Mouse (Mus musculus) limb, embryonic 12.5 days (tissue): ENCODE data around the gene Nrg4. TPM values are rescaled to one million over a fixed set of nuclear protein-coding genes. Genes with fewer than 3 reads are reported as not detected.

Experiments used
- ATAC-seq: fragments of 200-750 bp; cut with Nextera tagmentation; 2 replicates; pipeline ENCODE4 v1.8.0; 2017; ENCODE audit warnings: low read depth, moderate TSS enrichment; ENCODE audit not compliant: insufficient number of reproducible peaks, insufficient read depth, low FRiP score, low TSS enrichment
- H3K27ac ChIP-seq: fragments of 300-500 bp; sonication (generic); 2 replicates; pipeline ENCODE4 v1.5.1; 2016; ENCODE audit warnings: mild to moderate bottlenecking, moderate library complexity
- H3K27me3 ChIP-seq: fragments of 300-500 bp; sonication (generic); 2 replicates; pipeline ENCODE4 v1.6.1; 2016; ENCODE audit warnings: mild to moderate bottlenecking, moderate library complexity
- H3K36me3 ChIP-seq: fragments of 300-500 bp; sonication (generic); 2 replicates; pipeline ENCODE4 v1.6.1; 2016; ENCODE audit warnings: mild to moderate bottlenecking, moderate library complexity
- H3K4me1 ChIP-seq: fragments of 300-500 bp; sonication (generic); replicated peaks from 2 replicates; pipeline ENCODE4 v1.6.1; 2016
- H3K4me2 ChIP-seq: fragments of 300-500 bp; sonication (generic); 2 replicates; pipeline ENCODE4 v1.6.1; 2016; ENCODE audit warnings: mild to moderate bottlenecking, moderate library complexity
- H3K4me3 ChIP-seq: fragments of 300-500 bp; sonication (generic); replicated peaks from 2 replicates; pipeline ENCODE4 v1.5.1; 2016; ENCODE audit warnings: mild to moderate bottlenecking
- H3K9ac ChIP-seq: fragments of 300-500 bp; sonication (generic); replicated peaks from 2 replicates; pipeline ENCODE4 v1.6.1; 2016; ENCODE audit warnings: mild to moderate bottlenecking, moderate library complexity
- H3K9me3 ChIP-seq: fragments of 300-500 bp; sonication (generic); 2 replicates; pipeline ENCODE4 v1.6.1; 2016; ENCODE audit warnings: mild to moderate bottlenecking, moderate library complexity
- WGBS: fragments of 180-500 bp; shearing (Covaris S2); methylation state at CpG from one replicate; pipeline ENCODE4 v1.1.7; 2016; 5-methylcytosine and 5-hydroxymethylcytosine counted together
- polyA plus RNA-seq: library from polyadenylated mRNA; unstranded; fragments of >200 nt; fragmentation: Nextera tagmentation; extraction: Ambion mirVana; gene quantifications from 2 replicates; pipeline ENCODE4 v1.2.1, GENCODE M21; 2016

The Nrg4 gene
- polyA plus RNA-seq, 1 experiment from 2014 or later, result 1.5 TPM

DNA sequence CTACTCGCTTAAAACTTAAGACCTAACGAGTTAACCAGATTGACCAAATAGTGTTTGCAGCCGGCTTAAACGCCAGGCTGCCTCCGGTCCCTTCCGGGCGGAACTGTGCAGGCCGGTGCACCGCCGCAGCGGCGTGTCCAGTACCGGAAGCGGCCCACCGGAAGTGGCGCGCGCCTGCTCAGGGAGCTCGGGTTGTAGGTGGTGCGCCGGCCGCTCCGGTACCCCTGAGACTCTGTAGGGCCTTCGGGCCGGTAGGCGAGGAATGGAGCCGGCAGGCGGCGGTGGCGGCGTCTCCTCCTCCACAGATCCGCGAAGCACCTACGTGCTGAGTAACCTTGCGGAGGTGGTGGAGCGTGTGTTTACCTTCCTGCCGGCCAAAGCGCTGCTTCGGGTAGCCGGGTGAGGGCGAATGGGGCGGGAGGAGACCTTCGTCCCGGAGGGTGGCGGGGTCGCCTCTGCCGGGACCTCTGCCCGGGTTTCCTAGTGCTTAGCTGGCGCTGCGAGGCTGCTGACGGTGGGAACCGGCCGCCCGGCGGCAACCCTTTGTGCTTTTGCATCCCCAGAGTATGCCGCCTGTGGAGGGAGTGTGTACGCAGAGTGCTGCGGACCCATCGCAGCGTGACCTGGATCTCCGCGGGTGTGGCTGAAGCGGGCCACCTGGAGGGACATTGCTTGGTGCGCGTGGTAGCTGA is 117.7 kb downstream of the Nrg4 start, which contains the start of gene Fbxo22:
Gene Fbxo22, plus strand, starts transcription at position 136 of the 692 bp plus-strand sequence.
- H3K4me2 ChIP-seq, result peak within 1 kb of the TSS; percentile 78
- peak; percentile 96 for ATAC-seq
- H3K27me3 ChIP-seq, result no peaks in the 10 kb centered on the region
- H3K27ac ChIP-seq, result peak within 1 kb of the TSS; percentile 93
- H3K4me3 ChIP-seq, result peak within 1 kb of the TSS; percentile 82
- WGBS, result under 1% methylated on average over 65 of the region's 65 CpGs
- peaks cover 36% of the 10 kb centered on the region for H3K36me3 ChIP-seq
- H3K4me1 ChIP-seq, result peaks cover 18% of the 10 kb centered on the region
- H3K9ac ChIP-seq, result peak within 1 kb of the TSS; percentile 90
- H3K9me3 ChIP-seq, result no peaks in the 10 kb centered on the region

DNA sequence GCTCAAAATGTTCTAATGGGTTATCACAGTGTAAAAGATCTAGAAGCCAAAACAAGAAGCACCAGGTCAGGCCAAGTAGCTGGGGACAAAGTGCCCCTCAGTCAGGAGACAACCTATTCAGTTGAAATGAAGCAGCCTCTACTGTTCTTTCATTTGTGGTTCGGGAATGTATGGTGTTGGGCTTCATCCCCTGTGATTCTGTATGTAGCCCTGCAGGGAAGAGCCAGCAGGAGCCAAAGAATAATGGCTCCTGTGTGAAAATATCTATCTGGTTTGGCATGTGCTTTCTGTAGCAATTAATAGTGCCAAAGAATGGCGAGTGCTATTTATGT is 118.2 kb downstream of the Nrg4 start:
- Histone ChIP-seq H3K9me3 (no peaks in the 10 kb centered on the region), H3K4me1 (peaks cover 18% of the 10 kb centered on the region), H3K4me2 (peak overlapping the region; percentile 78), H3K27ac (peak overlapping the region; percentile 93), H3K4me3 (peak overlapping the region; percentile 82), H3K9ac (peak overlapping the region; percentile 90), H3K27me3 (no peaks in the 10 kb centered on the region), H3K36me3 (peaks cover 33% of the 10 kb centered on the region)
- 0 out of 2 replicates have a peak, but pooled peaks have one; percentile 28 for ATAC-seq
- WGBS, result 1% methylated on average over 2 of the region's 2 CpGs

DNA sequence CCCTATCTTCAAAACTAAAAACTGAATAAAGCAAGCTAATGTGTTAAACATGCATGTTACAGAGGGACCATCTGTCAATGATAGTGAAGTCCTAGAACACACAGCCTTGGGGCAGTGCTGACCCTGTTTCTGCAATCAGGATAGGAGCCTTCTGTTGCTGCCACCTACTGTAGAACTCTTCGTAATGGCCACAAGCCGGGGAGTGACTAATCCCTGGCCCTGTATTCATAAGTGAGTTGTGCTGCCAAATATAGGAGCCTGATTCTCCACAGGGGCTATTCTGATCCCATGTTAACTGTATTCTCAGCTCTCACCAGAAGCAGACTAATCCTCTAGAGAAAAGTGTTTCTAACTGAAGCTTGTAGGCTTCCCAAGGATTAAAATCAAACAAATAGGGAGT is 127.3 kb downstream of the Nrg4 start:
- Histone ChIP-seq H3K9ac (no peak overlapping the region), H3K4me1 (no peaks in the 10 kb centered on the region), H3K4me2 (no peak overlapping the region), H3K9me3 (no peaks in the 10 kb centered on the region), H3K27ac (no peak overlapping the region), H3K4me3 (no peak overlapping the region), H3K27me3 (no peaks in the 10 kb centered on the region), H3K36me3 (peaks cover 23% of the 10 kb centered on the region; the same call in 1 of the 2 replicates)
- 75% methylated on average over 2 of the region's 2 CpGs for WGBS
- ATAC-seq, result no peak

DNA sequence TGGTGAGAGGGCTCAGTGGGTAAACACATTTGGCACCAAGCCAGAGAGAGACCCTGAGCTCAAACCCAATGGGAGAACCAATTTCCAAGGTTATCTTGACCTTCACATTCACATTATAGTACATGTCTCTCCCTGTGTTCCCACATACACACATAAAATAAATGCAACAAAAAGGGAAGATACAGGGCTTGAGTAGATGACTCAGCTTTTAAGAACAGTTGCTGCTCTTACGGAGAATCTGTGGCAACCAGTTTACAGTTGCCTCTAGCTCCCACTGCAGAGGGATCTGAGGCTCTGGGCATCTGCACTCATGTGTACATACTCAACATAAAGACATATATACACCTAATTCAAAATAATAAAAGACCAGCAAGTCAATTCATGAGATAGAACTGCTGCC is 128.4 kb downstream of the Nrg4 start:
- 94% methylated on average over 1 of the region's 1 CpGs for WGBS
- ATAC-seq, result no peak
- H3K36me3 ChIP-seq, result peaks cover 18% of the 10 kb centered on the region; the same call in 1 of the 2 replicates

DNA sequence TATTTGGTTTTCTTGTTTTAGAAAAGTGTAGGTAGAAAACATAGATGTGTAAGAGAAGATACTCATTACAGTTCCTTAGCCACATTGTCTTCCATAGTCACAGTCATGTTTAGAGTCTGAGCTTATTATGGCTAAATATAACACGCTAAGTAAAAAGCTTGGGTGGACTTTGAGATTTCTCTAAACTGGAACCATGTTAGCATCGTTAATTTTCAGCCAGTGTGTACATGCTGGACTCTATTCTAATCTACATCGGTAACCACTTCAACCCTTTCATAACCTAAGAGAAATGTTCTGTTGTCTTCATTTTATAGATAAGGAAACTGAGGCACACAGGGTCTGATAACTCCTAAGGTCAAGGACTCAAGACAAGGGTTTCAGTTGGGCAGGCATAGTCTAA is 130.8 kb downstream of the Nrg4 start:
- no peak overlapping the region for H3K9ac ChIP-seq
- 94% methylated on average over 3 of the region's 3 CpGs for WGBS
- no peak for ATAC-seq
- no peaks in the 10 kb centered on the region for H3K4me1 ChIP-seq
- H3K27me3 ChIP-seq, result no peaks in the 10 kb centered on the region
- no peak overlapping the region for H3K4me2 ChIP-seq
- H3K4me3 ChIP-seq, result no peak overlapping the region
- no peaks in the 10 kb centered on the region for H3K9me3 ChIP-seq
- peaks cover 28% of the 10 kb centered on the region for H3K36me3 ChIP-seq
- no peak overlapping the region for H3K27ac ChIP-seq

More for the DNA sequence above, 128.4 kb downstream of the Nrg4 start:
- H3K4me3 ChIP-seq, result no peak overlapping the region
- no peaks in the 10 kb centered on the region for H3K27me3 ChIP-seq
- H3K9ac ChIP-seq, result no peak overlapping the region
- no peaks in the 10 kb centered on the region for H3K9me3 ChIP-seq
- H3K4me2 ChIP-seq, result no peak overlapping the region
- H3K4me1 ChIP-seq, result no peaks in the 10 kb centered on the region
- no peak overlapping the region for H3K27ac ChIP-seq

DNA sequence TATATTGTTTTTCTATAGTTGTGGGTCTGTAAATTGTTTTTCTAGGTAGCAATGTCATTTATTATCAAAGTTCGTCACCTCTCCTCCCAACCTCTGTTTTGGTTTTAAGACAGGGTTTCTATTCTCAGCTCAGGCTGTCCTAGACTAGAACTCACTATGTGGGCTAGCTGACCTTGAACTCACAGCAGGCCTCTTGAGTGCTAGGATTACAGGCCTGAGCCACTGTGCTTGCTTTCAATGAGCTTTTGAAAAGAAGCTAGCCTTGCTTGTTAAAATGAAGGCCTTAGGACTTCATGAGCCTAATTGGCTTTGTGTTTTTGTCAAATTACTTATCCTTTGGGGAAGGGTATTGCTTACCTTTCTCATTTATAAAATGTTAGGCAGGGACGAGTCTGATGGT is 152.4 kb downstream of the Nrg4 start:
- Histone ChIP-seq H3K4me2 (no peak overlapping the region), H3K27ac (no peak overlapping the region)
- no peak for ATAC-seq

DNA sequence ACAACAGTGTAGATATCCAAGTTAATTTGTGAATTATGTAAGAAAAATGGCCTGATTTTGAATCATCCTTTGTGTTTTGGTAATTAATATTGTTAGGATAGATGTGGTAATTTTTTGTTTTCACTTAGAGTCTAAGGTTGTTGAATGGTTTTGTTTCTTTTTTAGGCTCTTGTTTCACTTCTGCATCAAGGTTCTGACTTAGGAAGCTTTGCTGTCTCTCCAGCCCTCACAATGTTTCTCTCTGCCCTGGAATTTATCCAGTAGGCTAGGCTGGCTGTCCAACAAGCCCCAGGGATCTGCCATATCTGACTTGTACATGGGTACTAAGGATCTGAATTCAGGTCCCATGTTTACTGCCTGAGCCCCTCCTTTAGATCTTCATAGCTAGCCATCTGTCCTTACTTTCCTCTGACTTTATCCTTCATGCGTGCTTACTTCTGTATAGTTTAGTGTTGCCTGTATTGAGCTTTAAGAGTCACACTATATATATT is 154.4 kb downstream of the Nrg4 start:
- WGBS, result 94% methylated on average over 1 of the region's 1 CpGs
- no peaks in the 10 kb centered on the region for H3K27me3 ChIP-seq
- H3K9ac ChIP-seq, result no peak overlapping the region
- peaks cover 18% of the 10 kb centered on the region for H3K36me3 ChIP-seq
- H3K4me3 ChIP-seq, result no peak overlapping the region
- H3K9me3 ChIP-seq, result no peaks in the 10 kb centered on the region
- H3K27ac ChIP-seq, result no peak overlapping the region
- no peak for ATAC-seq
- no peaks in the 10 kb centered on the region for H3K4me1 ChIP-seq
- H3K4me2 ChIP-seq, result no peak overlapping the region

More for the DNA sequence above, 152.4 kb downstream of the Nrg4 start:
- H3K27me3 ChIP-seq, result no peaks in the 10 kb centered on the region
- no peaks in the 10 kb centered on the region for H3K9me3 ChIP-seq
- no peak overlapping the region for H3K4me3 ChIP-seq
- peaks cover 20% of the 10 kb centered on the region for H3K36me3 ChIP-seq
- H3K4me1 ChIP-seq, result no peaks in the 10 kb centered on the region
- no peak overlapping the region for H3K9ac ChIP-seq
- WGBS, result 90% methylated on average over 2 of the region's 2 CpGs

DNA sequence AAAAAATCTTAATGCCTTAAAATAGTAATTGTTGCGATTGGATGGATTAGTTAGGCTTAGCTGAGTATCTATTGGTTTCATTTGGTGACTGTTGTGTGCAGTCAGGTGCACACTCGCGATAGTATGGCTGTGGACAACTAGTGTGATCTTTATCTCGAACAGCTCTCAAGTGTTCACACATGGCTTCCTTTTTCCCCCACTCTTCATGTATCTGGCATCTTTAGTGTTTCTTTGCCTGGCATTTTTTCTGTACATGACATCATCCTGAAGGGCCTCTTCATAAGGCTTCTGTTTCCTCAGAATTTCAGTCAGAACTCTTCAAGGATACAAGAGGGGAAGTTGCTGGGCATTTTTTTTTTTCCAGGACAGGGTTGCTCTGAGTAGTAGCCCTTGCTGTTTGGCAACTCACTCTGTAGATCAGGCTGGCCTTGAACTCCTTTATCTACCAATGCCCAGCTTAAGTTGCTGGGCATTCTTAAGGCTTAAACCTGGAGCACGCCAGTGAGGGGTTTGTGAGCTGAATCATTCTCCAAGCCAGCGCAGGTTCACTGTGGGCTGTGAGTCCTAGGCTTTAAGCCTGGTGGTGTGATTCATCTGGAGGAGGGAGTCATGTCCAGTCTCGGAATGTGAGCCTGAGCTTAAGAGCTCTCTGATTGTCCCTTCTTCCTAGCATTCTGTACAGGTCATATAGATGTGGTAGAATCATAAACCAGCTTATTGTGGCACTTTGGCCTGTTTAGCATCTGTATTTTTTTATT is 155.8 kb downstream of the Nrg4 start:
- Histone ChIP-seq H3K27ac (no peak overlapping the region), H3K4me1 (no peaks in the 10 kb centered on the region), H3K27me3 (no peaks in the 10 kb centered on the region), H3K4me3 (no peak overlapping the region), H3K9me3 (no peaks in the 10 kb centered on the region), H3K9ac (no peak overlapping the region), H3K36me3 (peaks cover 22% of the 10 kb centered on the region), H3K4me2 (no peak overlapping the region)
- 91% methylated on average over 7 of the region's 7 CpGs for WGBS
- ATAC-seq, result no peak

Other genes starting within 250 kb of the Nrg4 start
- 45.1 and 48.3 TPM in 2 replicates for gene Ube2q2, start 178.0 kb downstream of the Nrg4 start, polyA plus RNA-seq
- 71.5 and 73.6 TPM in 2 replicates for gene Fbxo22, start 117.9 kb downstream of the Nrg4 start, polyA plus RNA-seq
- 0.74 and 1.1 TPM in 2 replicates for gene Tmem266, start 69 bp upstream of the Nrg4 start, polyA plus RNA-seq
- gene Etfa, start 185.4 kb upstream of the Nrg4 start, polyA plus RNA-seq, result 183 and 192 TPM in 2 replicates
- gene Isl2, start 211.8 kb upstream of the Nrg4 start, polyA plus RNA-seq, result 2.3 and 3.6 TPM in 2 replicates